Mouse (Mus musculus) ES-E14 (cell line): ENCODE measurements around the gene Prr14.

Source experiments
- MAFK ChIP-seq: IDR thresholded peaks from 2 replicates; pipeline ENCODE4 v1.6.1; 2014; ENCODE audit warnings: mild to moderate bottlenecking, low read depth, low read length, inconsistent platforms; ENCODE audit not compliant: insufficient read depth
- ZC3H11A ChIP-seq: IDR thresholded peaks from 2 replicates; pipeline ENCODE4 v1.6.1; 2012; ENCODE audit warnings: low read depth, mild to moderate bottlenecking, inconsistent platforms, low read length, borderline replicate concordance
- ZNF384 ChIP-seq: IDR thresholded peaks from 2 replicates; pipeline ENCODE4 v1.6.1; 2012; ENCODE audit warnings: low read depth, low read length, inconsistent platforms

GRCm38 (mm10) chr7:127435206-127435605, 24.2 kb upstream of the Prr14 start:
- no peak for TF ChIP-seq ZNF384
- TF ChIP-seq ZC3H11A: no peak
- no peak for TF ChIP-seq MAFK
